Comparison of ENCODE assay signal across 8 mouse cellular contexts in the genomic region with DNA sequence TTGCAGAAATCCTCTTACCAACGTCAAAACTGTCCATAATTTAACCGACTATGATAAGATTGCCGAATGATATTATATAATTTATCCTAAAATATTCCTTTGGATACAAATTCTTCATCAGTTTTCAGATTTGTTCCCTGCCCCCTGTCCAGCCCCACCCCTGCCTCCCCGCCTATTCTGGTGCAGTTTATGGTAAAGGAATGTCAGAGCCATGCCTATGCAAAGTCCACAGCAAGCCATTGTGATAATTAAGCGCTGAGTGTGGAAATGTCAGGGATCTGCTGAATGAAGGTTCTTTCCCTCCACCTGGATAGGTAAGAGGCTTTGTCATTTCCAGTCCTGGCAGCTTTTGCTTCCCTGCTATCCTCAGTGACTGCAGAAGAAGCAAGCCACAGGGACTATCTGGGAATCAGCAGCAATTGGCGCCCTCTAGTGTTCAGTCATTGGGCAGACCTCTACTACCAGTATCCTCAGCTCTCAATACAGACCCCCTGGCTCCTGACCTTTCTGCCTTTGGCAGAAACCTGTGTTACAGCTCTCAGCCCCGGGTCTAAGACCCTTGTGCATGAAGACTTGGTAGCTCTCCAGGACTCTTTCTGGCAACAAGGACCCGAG. TPM values are rescaled to one million over a fixed set of nuclear protein-coding genes. Genes with fewer than 3 reads are reported as not detected.
DNase-seq lines count a peak whose midpoint lies in the region; ATAC-seq and TF ChIP-seq lines count a peak whose summit lies in the region.
"Not testable (repeated sequence)": the region's sequence is repeated elsewhere in the genome, so short reads cannot be mapped to it uniquely, and the experiment has no call there.

No protein-coding gene starts in this region.

- peak; percentile 82 for ATAC-seq in heart, embryonic 12.5 days (ENCODE audit: insufficient number of reproducible peaks, low FRiP score)
- ATAC-seq in kidney, embryonic 15.5 days (replicated peaks; ENCODE audit: low FRiP score): peak; percentile 97
- ATAC-seq in limb, embryonic 15.5 days (ENCODE audit: insufficient number of reproducible peaks, low FRiP score, low TSS enrichment, low read depth): peak; percentile 85; the same call in 1 of the 2 replicates
- ATAC-seq in midbrain, postnatal 0 days (ENCODE audit: low FRiP score): peak; percentile 97

- not testable (repeated sequence) for H3K36me3 ChIP-seq in heart, embryonic 12.5 days; kidney, embryonic 15.5 days; limb, embryonic 15.5 days; midbrain, postnatal 0 days (ENCODE audit: insufficient read depth, low read length)

- H3K9ac ChIP-seq in heart, embryonic 12.5 days; kidney, embryonic 15.5 days; limb, embryonic 15.5 days; midbrain, postnatal 0 days (replicated peaks; ENCODE audit: low read length, poor library complexity, severe bottlenecking): not testable (repeated sequence)

- peak; percentile 57 for DNase-seq in CD4-positive helper T cell, adult 2 months (ENCODE audit: low read depth, low spot score)
- peak; percentile 10 for DNase-seq in fibroblast of lung, adult 2 months (ENCODE audit: low read depth)
- DNase-seq in midbrain, postnatal 0 days (ENCODE audit: low spot score): peak; percentile 92
- DNase-seq in spleen, postnatal 14 days (ENCODE audit: low spot score in 2 of 2): peak; percentile 23 to 62

- TF ChIP-seq CTCF in midbrain, postnatal 0 days (IDR thresholded peaks at IDR 0.05): peak; percentile 82

- not testable (repeated sequence) for H3K4me1 ChIP-seq in brown adipose tissue, adult 24 weeks (ENCODE audit: control insufficient read depth, insufficient read depth, insufficient read length, low read length); heart, embryonic 12.5 days (replicated peaks); kidney, embryonic 15.5 days; limb, embryonic 15.5 days; midbrain, postnatal 0 days (ENCODE audit: insufficient read depth, low read length)

- peak overlapping the region; percentile 43 for H3K4me2 ChIP-seq in heart, embryonic 12.5 days
- H3K4me2 ChIP-seq in kidney, embryonic 15.5 days: peak overlapping the region; percentile 35
- not testable (repeated sequence) for H3K4me2 ChIP-seq in limb, embryonic 15.5 days
- peak overlapping the region; percentile 18; the same call in 1 of the 2 replicates for H3K4me2 ChIP-seq in midbrain, postnatal 0 days (ENCODE audit: low read depth, low read length, poor library complexity, severe bottlenecking)

- H3K27ac ChIP-seq in brown adipose tissue, adult 24 weeks (replicated peaks; ENCODE audit: low read depth, low read length); heart, embryonic 12.5 days (ENCODE audit: poor library complexity, severe bottlenecking); kidney, embryonic 15.5 days; limb, embryonic 15.5 days: not testable (repeated sequence)
- peak overlapping the region; percentile 59; the same call in 1 of the 2 replicates for H3K27ac ChIP-seq in midbrain, postnatal 0 days (ENCODE audit: low read depth, low read length)

- WGBS in heart, embryonic 12.5 days: 35% methylated on average over 8 of the region's 8 CpGs
- 37% methylated on average over 8 of the region's 8 CpGs for WGBS in kidney, embryonic 15.5 days
- 37% methylated on average over 8 of the region's 8 CpGs for WGBS in limb, embryonic 15.5 days
- 33% methylated on average over 8 of the region's 8 CpGs for WGBS in midbrain, postnatal 0 days

- H3K9me3 ChIP-seq in heart, embryonic 12.5 days (replicated peaks); kidney, embryonic 15.5 days (replicated peaks); limb, embryonic 15.5 days; midbrain, postnatal 0 days (ENCODE audit: low read length): not testable (repeated sequence)

- H3K27me3 ChIP-seq in heart, embryonic 12.5 days (replicated peaks); kidney, embryonic 15.5 days; limb, embryonic 15.5 days; midbrain, postnatal 0 days (ENCODE audit: insufficient read depth, low read length): not testable (repeated sequence)

- 0 out of 2 replicates have a peak overlapping the region, but pooled peaks have one; percentile 5 for H3K4me3 ChIP-seq in brown adipose tissue, adult 24 weeks (ENCODE audit: insufficient read depth, low read depth, low read length)
- peak overlapping the region; percentile 20; the same call in 1 of the 2 replicates for H3K4me3 ChIP-seq in heart, embryonic 12.5 days
- H3K4me3 ChIP-seq in kidney, embryonic 15.5 days (replicated peaks): 0 out of 2 replicates have a peak overlapping the region, but pooled peaks have one; percentile 4
- 0 out of 2 replicates have a peak overlapping the region, but pooled peaks have one; percentile 7 for H3K4me3 ChIP-seq in limb, embryonic 15.5 days
- H3K4me3 ChIP-seq in midbrain, postnatal 0 days (ENCODE audit: low read depth, low read length): not testable (repeated sequence)

RNA-seq across cellular contexts. Expression of a gene that starts 30.9 kb away (rescaled TPM):
- polyA plus RNA-seq in brown adipose tissue, adult 24 weeks (2012; ENCODE audit: insufficient read depth, insufficient read length, missing spikeins): not detected in 2 replicates
- not detected in 2 replicates for polyA plus RNA-seq in heart, embryonic 12.5 days (2016; fragmentation: Nextera tagmentation; extraction: Ambion mirVana)
- polyA plus RNA-seq in kidney, embryonic 15.5 days (2015; fragmentation: Nextera tagmentation; extraction: Ambion mirVana): not detected in 2 replicates
- not detected in 2 replicates for polyA plus RNA-seq in limb, embryonic 15.5 days (2015; fragmentation: Nextera tagmentation; extraction: Ambion mirVana)
- 2.3 TPM in 1 of 2 replicates, not detected in the other for total RNA-seq in midbrain, postnatal 0 days (2014; rRNA removed)
- 2.6 and 3.0 TPM in 2 replicates for polyA plus RNA-seq in midbrain, postnatal 0 days (2015; fragmentation: Nextera tagmentation; extraction: Ambion mirVana)

RNA-seq across cellular contexts. Expression of a gene that starts 35.3 kb away (rescaled TPM):
- polyA plus RNA-seq in brown adipose tissue, adult 24 weeks (2012; ENCODE audit: insufficient read depth, insufficient read length, missing spikeins): not detected in 2 replicates
- not detected in 2 replicates for polyA plus RNA-seq in heart, embryonic 12.5 days (2016; fragmentation: Nextera tagmentation; extraction: Ambion mirVana)
- polyA plus RNA-seq in kidney, embryonic 15.5 days (2015; fragmentation: Nextera tagmentation; extraction: Ambion mirVana): 0.17 and 0.22 TPM in 2 replicates
- 0.07 TPM in 1 of 2 replicates, not detected in the other for polyA plus RNA-seq in limb, embryonic 15.5 days (2015; fragmentation: Nextera tagmentation; extraction: Ambion mirVana)
- 0.09 and 0.77 TPM in 2 replicates for total RNA-seq in midbrain, postnatal 0 days (2014; rRNA removed)
- polyA plus RNA-seq in midbrain, postnatal 0 days (2015; fragmentation: Nextera tagmentation; extraction: Ambion mirVana): 0.09 and 0.25 TPM in 2 replicates

Comparison
In these comparisons a context has a peak if more than half of its experiments do, and no peak if none do; other contexts are left out.
1. DNase-seq: peak in every context shown above with its lines; median percentile 92 in midbrain, postnatal 0 days; 57 in CD4-positive helper T cell, adult 2 months; 42 in spleen, postnatal 14 days; 10 in fibroblast of lung, adult 2 months.